Mouse (Mus musculus) liver, embryonic 14.5 days (tissue): ENCODE data around the gene Chst8. TPM values are rescaled to one million over a fixed set of nuclear protein-coding genes. Genes with fewer than 3 reads are reported as not detected.

Source experiments
- ATAC-seq: fragments of 200-750 bp; cut with Nextera tagmentation; 2 replicates; pipeline ENCODE4 v1.8.0; 2017; ENCODE audit warnings: moderate number of reproducible peaks, mild to moderate bottlenecking, moderate library complexity; ENCODE audit not compliant: insufficient read depth
- DNase-seq, 3 experiments: peaks; one replicate each; pipeline ENCODE4 v3.0.0-alpha.2; 2012 to 2013; ENCODE audit warnings: low read depth in 3 of 3, low spot score in 3 of 3
- H3K27ac ChIP-seq: fragments of 300-500 bp; sonication (generic); 2 replicates; pipeline ENCODE4 v1.5.1; 2014; ENCODE audit warnings: moderate library complexity, mild to moderate bottlenecking, control low read depth, inconsistent platforms
- H3K27me3 ChIP-seq: fragments of 300-500 bp; sonication (generic); 2 replicates; pipeline ENCODE4 v1.6.1; 2014; ENCODE audit warnings: mild to moderate bottlenecking, low read length, moderate library complexity; ENCODE audit not compliant: control insufficient read depth, insufficient read depth
- H3K36me3 ChIP-seq: fragments of 300-500 bp; sonication (generic); replicated peaks from 2 replicates; pipeline ENCODE4 v1.6.1; 2014; ENCODE audit warnings: low read depth; ENCODE audit not compliant: control insufficient read depth, insufficient read depth
- H3K4me1 ChIP-seq, 2 experiments: fragments of 200-500 bp in 1 of 2; fragments of 300-500 bp in 1 of 2; sonication (generic) in 1 of 2; replicated peaks; 2 replicates each; pipeline ENCODE4 v1.6.1; 2012 to 2014; ENCODE audit warnings: antibody characterized with exemption in 1 of 2, inconsistent platforms in 1 of 2, low read length in 1 of 2; ENCODE audit not compliant: control insufficient read depth in 2 of 2, insufficient read depth in 2 of 2
- H3K4me2 ChIP-seq: fragments of 300-500 bp; sonication (generic); 2 replicates; pipeline ENCODE4 v1.6.1; 2014; ENCODE audit warnings: low read depth, mild to moderate bottlenecking, control low read depth, moderate library complexity
- H3K4me3 ChIP-seq, 2 experiments: fragments of 200-500 bp in 1 of 2; fragments of 300-500 bp in 1 of 2; sonication (generic) in 1 of 2; 2 replicates each; pipeline ENCODE4 v1.5.1; 2012 to 2014; ENCODE audit warnings: low read depth in 2 of 2, low read length in 2 of 2, mild to moderate bottlenecking in 2 of 2, control low read depth in 1 of 2, inconsistent platforms in 1 of 2, moderate library complexity in 1 of 2; ENCODE audit not compliant: insufficient read depth in 1 of 2
- H3K9ac ChIP-seq: fragments of 300-500 bp; sonication (generic); replicated peaks from 2 replicates; pipeline ENCODE4 v1.6.1; 2014; ENCODE audit warnings: mild to moderate bottlenecking, control low read depth, moderate library complexity
- H3K9me3 ChIP-seq: fragments of 300-500 bp; sonication (generic); 2 replicates; pipeline ENCODE4 v1.6.1; 2016; ENCODE audit warnings: low read length, mixed read lengths; ENCODE audit not compliant: control insufficient read depth
- CTCF ChIP-seq: IDR thresholded peaks from 2 replicates; pipeline ENCODE4 v1.5.1; 2016; ENCODE audit warnings: antibody characterized with exemption, low read depth, control low read depth
- EP300 ChIP-seq: IDR thresholded peaks from 2 replicates; pipeline ENCODE4 v1.6.1; 2016; ENCODE audit warnings: antibody characterized with exemption, low read depth
- WGBS: fragments of 180-500 bp; shearing (Covaris S2); extraction: QIAGEN DNeasy Blood & Tissue Kit; methylation state at CpG from one replicate; pipeline ENCODE4 v1.1.7; 2014; ENCODE audit not compliant: insufficient replicate concordance; 5-methylcytosine and 5-hydroxymethylcytosine counted together
- polyA plus RNA-seq, 2 experiments: library from polyadenylated mRNA; depleted of rRNA in 1 of 2; stranded (reverse) in 1 of 2; unstranded in 1 of 2; fragments of >200 nt; fragmentation: Nextera tagmentation in 1 of 2; extraction: Ambion mirVana in 1 of 2; gene quantifications; 2 replicates each; pipeline versions ENCODE4 v1.2.1 to v1.2.3; 2012 to 2014

Chst8 gene
- polyA plus RNA-seq, 2 experiments, result 0.25 to 0.37 TPM

DNA sequence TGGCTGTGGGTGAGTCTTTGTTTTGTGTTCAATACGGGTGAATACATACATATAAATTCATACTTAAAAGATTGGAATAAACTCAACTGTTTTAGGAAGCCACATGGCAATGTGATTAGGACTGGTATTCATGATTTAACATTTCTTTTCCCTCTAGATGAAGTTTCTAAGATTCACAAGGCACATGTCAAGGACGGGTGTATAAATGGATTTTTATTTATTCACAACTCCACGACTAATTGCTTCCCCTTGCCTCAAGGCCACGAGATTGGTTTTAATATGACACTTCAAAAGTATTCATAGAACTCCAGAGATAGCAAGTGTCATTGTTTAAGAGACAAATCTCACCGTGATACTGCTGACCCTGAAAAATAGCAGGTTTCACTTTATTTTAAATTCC lies 155.9 kb downstream of the Chst8 start, which contains the start of gene Kctd15:
Kctd15 (minus strand) TSS at position 101 of the 400 bp plus-strand sequence.
- Histone ChIP-seq H3K4me1 (no peaks in the 10 kb centered on the region; a peak in 1 of 4 replicates), H3K27me3 (peaks cover 38% of the 10 kb centered on the region), H3K4me3 (peak within 1 kb of the TSS in 1 of 2 experiments; percentile 52; a peak in 1 of 4 replicates), H3K9me3 (no peaks in the 10 kb centered on the region), H3K9ac (no peak within 1 kb of the TSS), H3K27ac (no peak within 1 kb of the TSS), H3K4me2 (peak within 1 kb of the TSS; percentile 62), H3K36me3 (no peaks in the 10 kb centered on the region)
- DNase-seq (no peak), ATAC-seq (no peak)
- no peak for TF ChIP-seq EP300
- TF ChIP-seq CTCF, result no peak
- 50% methylated on average over 5 of the region's 5 CpGs for WGBS

DNA sequence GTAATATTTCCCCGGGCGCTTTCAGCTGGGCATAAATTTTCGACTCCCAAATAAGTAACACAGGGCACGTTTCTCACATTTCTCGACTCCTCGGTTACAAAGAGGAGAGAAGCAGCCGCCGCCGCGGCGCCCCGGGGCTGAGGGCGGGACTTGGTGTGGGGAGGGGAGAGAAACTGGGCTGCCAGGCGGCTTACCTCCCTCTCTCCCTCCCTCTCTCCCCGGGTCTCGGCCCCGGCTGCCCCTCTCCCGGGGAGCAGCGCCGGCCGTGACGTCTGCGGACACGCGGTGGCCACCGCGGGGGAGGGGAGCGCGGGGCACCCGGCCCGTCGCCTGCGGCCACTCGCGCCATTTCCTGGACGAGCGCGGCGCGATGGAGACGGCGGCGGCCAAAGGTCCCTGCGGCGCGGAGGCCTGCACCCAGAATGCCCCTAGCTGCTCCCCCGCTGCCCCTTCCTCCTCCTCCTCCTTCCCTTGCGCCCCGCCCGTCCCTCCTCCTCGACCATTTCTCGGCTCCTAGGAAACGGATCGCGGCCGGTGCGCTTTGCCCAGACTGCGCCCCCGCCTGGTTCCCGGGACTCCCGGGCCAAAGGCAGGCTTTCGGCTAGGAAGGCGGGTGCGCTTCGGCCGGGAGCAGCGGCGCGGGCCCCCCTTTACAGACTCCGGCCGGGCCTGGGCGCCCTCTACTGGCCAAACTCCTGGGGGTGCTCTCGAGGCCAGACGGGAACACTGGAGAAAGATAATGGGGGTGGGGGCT lies 157.2 kb downstream of the Chst8 start:
- under 1% methylated on average over 50 of the region's 74 CpGs for WGBS
- Histone ChIP-seq H3K27me3 (peaks cover 38% of the 10 kb centered on the region), H3K4me3 (peak overlapping the region; percentile 41 to 52)

DNA sequence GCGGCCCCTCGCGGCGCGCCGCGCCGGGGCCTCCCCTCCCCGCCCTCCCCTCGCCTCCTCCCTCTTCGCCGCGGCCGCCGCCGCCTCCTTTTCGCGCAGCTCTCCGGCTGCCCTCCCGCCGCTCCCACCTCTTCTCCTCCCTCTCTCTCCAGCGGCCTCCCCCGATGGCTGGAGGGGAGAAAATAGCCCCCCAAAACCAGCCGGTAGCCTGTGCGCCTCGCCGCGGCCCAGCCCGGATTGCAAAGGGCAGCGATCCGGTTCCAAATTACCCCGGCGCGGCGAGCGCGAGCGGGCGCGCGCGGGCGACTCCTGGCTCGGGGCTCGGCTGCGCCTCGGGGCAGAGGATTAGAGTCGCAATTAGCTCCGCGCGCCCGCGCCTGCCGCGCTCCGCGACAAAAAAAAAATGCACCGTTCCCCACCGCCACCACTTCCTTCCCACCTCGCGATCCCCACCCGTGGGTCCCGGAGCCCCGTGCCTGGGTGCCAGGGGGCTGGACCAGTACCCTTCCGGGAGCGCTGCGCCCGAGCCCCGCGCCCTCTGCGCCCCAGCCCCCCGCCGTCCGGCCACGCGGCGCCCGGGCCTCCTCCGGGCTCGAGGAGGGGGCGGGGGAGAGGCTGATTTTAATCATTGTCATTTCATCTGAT lies 157.9 kb downstream of the Chst8 start:
- ATAC-seq (peak; percentile 39; the same call in 1 of the 2 replicates), DNase-seq (no peak)
- Histone ChIP-seq H3K36me3 (no peaks in the 10 kb centered on the region), H3K27ac (no peak overlapping the region), H3K9ac (no peak overlapping the region), H3K27me3 (peaks cover 38% of the 10 kb centered on the region), H3K4me2 (peak overlapping the region; percentile 62), H3K4me1 (no peaks in the 10 kb centered on the region), H3K4me3 (peak overlapping the region; percentile 20 to 52), H3K9me3 (no peaks in the 10 kb centered on the region)
- WGBS, result under 1% methylated on average over 57 of the region's 81 CpGs
- TF ChIP-seq CTCF (no peak), EP300 (no peak)

More for the DNA sequence above, 157.2 kb downstream of the Chst8 start:
- Histone ChIP-seq H3K9ac (no peak overlapping the region), H3K9me3 (no peaks in the 10 kb centered on the region), H3K4me2 (peak overlapping the region; percentile 62), H3K27ac (no peak overlapping the region), H3K4me1 (no peaks in the 10 kb centered on the region; a peak in 1 of 4 replicates), H3K36me3 (no peaks in the 10 kb centered on the region)
- no peak for TF ChIP-seq EP300
- TF ChIP-seq CTCF, result peak; percentile 70
- DNase-seq (peak in 1 of 3 experiments; percentile 30), ATAC-seq (peak; percentile 59)

DNA sequence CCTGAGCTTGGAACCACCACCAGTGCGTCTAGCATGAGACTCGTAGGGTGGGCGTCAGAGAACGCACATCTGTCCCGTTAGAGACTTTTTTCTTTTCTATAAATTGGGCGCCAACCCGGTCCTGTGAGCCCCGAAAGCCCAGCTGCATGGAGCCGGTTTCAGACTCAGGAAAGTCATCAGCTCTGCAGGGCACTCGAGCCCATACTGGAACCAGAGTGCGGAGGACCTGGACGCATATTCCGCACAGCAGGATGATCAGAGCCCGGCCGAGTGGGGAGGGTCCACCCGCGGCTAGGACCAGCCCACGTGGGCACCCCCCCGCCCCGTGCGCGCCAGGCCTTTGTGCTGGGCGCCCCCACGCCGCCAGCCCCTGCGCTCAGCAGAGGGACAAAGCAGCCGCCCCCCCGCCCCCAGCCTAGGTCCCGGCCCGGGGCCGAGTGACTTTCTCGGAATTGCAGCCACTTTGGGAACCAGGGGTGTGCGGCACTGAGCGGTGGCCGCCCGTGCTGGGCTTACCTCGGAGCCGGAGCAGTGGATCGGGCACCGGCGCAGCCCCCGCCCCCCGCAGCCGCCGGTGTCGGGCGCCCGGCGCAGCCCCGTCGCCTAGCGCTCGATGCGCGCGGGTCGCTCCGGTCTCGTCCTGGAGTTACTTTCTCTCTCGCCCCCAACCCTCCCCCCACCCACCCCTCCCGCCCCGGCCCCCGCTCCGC lies 158.6 kb downstream of the Chst8 start:
- Histone ChIP-seq H3K4me3 (peak overlapping the region; percentile 15 to 52), H3K4me1 (no peaks in the 10 kb centered on the region), H3K9ac (no peak overlapping the region), H3K27me3 (peaks cover 38% of the 10 kb centered on the region), H3K9me3 (no peaks in the 10 kb centered on the region), H3K27ac (no peak overlapping the region), H3K36me3 (no peaks in the 10 kb centered on the region), H3K4me2 (peak overlapping the region; percentile 53)
- no peak for ATAC-seq
- TF ChIP-seq EP300 (no peak), CTCF (no peak)
- 1% methylated on average over 55 of the region's 64 CpGs for WGBS
- DNase-seq, result no peak
